Mouse (Mus musculus): ENCODE data around the gene Adsl.
"Not testable (repeated sequence)": the region's sequence is repeated elsewhere in the genome, so short reads cannot be mapped to it uniquely, and the experiment has no call there.

Adsl gene

DNA sequence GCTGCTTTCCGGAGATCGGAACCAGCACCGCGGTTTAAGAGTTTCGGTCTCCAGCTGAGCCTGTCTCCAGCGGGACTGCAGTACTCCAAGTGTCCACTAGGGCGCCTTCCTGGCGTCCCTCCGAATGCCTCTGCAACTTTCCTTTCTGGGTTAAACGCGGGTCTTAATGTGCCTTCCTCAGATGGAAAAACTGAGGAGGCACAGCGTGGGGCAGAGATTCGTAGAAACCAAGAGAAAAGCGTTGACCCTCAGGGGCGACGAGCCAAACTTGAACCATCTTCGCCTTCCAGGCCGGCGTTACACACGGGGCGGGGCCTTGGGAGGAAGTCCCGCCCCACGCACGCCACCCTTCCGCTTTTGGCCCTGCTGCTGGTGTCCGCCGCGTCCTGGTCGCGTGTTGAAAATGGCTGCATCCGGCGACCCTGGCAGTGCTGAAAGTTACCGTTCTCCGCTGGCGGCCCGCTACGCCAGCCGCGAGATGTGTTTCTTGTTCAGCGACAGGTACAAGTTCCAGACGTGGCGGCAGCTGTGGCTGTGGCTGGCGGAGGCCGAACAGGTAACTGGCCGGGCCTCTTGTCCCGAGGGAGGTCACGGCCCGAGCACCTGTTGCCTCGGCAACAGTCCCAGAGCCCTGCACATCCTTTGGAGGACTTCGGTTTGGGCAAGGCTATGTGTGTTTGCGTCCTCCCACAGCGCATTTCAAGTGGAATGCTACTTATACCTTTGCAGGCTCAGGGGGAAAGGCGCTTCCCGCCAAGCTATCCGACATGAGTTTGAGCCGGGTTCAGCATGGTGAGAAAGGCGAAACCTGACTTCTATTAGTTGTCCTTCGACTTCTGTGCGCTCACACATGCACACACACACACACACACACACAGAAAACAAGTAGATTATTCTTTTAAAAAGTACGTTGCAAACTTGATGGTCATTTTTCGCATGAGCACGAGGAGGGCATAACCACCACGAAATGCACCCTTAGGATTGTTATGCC lies at the start of gene Adsl:
Gene Adsl (plus strand): TSS at position 346 of the 991 bp plus-strand sequence.
- peak; percentile 90 to 91 for DNase-seq

DNA sequence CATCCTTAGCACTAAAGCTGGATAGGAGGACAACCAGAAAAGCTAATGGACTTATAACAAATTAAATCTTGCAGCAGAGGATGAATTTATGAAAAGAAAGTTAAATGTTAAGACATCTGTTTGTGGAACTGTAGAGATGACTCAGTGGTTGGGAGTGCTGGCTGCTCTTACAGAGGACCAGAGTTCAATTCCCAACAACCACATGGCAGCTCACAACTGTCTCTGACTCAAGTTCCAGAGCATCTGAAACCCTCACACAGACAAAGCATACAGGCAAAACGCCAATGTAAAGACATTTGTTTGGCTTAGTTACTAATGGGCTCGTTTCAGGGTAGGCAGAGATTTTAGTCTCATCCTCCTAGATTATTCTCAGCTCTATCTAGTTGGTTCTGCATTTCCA lies 48.5 kb upstream of the Adsl start:
- no peak for DNase-seq

DNA sequence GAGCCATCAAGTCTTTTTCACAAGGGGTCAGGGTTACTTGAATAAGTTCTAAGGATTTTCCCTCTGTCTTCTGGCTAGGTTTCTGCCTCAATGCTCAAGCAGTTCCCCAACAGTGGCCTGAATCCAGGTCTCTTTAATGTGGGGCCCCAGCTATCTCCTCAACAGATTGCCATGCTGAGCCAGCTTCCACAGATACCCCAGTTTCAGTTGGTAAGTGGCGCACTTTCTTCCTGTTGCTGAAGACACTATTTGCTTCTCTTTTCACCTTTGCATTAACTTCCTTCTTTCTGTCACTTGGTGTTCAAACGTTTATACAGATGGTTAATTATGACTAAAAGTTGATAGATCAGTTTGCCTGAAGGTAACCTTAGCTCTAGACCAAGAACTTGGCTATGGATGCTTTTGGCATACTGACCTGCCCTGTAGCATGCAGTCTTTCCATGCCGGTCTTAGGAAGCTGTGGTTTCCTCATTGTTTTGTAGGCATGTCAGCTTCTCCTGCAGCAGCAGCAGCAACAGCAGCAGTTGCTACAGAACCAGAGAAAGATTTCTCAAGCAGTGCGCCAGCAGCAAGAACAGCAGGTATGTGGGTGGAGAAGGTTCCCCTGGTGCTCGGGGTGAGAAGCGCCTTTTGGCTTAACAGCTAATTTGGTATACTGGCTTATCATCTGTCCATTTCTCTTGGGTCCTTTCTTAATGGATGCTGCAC lies 46.3 kb upstream of the Adsl start:
- no peak for DNase-seq

DNA sequence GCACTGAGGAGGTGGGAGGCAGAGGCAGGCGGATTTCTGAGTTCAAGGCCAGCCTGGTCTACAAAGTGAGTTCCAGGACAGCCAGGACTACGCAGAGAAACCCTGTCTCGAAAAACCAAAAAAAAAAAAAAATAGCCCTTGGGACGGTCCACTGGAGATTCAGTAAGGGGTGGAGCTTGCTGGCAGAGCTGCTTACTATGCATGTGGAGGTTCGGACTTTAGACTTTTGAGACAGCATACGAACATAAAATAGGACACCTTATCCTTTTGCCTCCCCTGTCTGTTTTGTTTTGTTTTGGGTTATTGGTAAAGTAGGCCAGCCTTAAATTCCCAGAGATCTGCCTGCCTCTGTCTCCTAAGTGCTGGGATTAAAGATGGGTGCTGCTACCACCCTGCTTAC lies 43.5 kb upstream of the Adsl start:
- not testable (repeated sequence) for DNase-seq

DNA sequence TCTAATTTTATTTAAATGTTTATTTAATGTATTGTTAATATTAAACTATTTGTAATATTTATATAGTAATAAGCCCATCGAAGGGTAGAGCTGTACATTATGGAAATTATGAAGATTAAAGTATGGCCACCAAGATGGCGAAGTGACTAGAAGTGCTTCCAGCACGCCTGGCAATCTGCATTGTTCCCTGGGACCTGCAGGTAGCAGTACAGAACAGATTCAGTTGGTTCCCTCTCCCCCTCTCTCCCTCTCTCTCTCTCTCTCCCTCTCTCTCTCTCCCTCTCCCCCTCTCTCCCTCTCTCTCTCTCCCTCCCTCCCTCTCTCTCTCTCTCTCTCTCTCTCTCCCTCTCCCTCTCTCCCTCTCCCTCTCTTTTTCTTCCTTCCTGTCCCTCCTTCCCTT lies 38.1 kb upstream of the Adsl start:
- DNase-seq, result no peak

DNA sequence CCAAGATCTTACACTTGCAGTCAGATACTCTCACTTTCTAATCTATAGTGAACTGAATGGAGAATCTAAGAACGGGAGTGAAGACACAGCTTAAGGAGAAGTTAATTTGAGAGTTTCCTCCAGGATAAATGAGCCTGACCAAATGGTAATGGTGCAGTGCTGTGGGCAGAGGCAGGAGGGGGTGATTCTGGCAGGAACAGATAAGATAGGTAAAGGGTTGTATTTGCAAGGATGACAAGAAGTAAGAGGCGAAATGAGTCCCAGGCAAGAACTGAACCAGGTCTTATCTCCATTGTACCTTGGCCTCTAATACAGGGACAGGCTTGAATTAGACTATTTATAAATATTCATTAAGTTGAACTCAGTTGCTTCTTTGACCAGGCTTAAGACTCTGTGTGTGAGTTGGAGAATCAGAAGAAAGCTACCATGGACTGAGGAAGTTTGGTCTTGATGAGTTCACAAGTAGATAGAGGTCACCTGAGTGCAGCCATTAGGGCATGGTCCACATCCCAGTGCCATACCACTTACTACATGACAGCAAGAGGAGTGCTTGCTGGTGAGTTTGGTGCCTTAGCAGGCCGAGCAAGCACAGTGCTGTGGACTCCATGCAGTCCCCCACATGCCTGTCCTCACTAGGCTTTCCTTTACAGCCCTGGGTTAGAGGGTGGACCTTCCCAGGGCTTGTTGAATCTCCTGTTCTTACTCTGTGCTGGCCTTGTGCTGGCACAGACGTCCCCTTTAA lies 37.3 kb upstream of the Adsl start:
- DNase-seq, result no peak

DNA sequence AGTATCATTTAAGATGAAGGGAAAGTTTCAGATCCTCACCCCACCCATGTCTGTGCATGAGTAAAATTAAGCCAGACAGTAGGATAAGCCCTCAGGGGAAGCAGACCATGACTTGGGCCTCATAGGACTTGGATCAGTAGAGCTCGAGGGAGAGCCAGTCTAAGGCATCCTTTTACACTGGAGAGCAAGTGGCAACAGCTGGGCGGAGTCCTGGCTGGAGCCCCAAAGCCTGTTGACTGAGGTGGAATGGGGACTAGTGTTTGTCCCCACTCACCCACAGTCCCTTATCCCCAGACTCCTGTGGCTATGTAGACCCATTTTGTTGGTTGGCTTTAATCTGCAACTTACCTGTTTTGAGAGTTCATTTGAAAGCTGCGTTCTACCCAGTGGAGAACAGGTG lies 36.1 kb upstream of the Adsl start:
- DNase-seq, result no peak

DNA sequence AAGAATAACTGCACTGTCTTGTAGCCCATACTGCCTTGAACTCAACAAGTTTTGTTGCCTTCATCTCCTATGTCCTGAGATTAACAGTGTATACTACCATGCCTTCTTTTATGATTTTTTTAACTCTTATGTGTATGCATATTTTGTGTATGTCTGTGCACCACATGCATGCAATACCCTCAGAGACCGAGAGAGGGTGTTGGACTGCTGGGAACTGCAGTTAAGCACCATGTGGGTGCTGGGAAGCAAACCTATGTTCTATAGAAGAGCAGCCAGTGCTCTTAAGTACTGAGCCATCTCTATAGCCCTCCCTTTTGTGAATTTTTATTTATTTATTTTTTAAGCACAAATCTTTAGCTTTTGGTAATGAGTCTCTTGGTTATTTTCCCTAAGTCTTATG lies 34.5 kb upstream of the Adsl start:
- no peak for DNase-seq

DNA sequence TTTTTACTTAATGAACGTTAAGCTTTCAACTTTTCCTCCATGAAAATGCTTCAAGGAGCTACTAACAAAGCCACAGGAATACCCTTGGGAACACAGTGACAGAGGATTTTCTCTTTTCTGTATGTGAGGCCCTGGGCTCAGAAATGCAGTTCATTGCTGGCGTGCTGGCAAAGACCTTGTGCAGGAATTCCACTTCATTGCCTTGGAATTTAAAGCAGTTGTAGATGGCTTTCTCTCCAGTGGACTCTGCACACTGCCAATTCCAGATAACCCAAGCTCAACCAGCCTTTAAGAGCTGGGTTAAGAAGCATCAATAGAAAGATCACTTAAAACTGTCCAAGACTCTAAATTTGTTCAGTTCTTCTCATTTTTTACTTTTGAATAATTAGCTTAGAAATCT lies 32.4 kb upstream of the Adsl start:
- peak in 1 of 2 experiments; percentile 34 for DNase-seq

DNA sequence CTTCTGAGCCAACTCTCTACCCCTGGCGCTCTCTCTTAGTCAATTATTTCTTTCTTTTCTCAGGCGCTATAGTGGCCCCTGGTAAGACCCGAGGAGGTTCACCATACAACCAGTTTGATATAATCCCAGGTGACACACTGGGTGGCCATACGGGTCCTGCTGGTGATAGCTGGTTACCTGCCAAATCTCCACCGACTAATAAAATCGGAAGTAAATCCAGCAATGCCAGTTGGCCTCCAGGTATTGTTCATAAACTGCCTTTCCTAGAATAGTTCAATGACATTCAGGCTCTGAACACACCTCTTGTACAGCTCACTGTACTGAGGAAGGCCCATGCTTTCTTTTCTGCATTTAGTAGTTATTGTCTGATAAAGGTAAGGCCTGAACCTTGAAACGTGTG lies 31.7 kb upstream of the Adsl start:
- peak in 1 of 2 experiments; percentile 34 for DNase-seq

DNA sequence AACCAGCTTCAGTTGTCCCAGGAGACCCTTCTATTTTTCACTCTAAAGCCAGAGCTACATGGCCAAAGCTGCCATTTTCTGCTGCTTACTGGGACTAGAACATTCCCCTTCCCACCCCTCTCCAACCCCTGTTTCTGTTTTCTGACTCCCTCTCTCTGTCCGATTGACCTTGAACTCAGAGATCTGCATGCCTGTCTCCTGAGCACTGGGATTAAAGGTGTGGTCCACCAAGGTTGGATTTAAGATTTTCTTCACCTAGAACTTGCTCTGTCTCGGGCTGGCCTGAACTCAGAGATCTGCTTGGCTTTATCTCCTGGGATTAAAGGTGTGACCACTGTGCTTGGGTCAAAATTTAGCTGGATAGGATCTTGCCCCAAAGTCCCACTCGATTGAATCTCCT lies 27.9 kb upstream of the Adsl start:
- DNase-seq, result no peak

DNA sequence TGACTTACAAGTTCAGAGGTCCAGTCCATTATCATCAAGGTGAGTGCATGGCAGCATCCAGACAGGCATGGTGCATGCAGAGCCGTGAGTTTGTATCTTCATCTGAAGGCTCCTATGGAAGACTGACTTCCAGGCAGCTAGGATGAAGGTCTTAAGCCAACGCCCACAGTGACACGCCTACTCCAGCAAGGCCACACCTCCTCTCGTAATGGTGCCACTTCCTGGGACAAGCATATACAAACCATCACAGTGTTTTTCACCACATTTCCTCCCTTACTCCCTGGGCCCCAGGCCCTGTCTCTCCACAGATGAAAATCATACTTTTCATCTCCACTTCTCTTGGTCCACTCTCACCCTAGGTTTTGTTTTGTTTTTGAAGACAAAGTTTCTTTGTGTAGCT lies 26.5 kb upstream of the Adsl start:
- DNase-seq, result no peak

DNA sequence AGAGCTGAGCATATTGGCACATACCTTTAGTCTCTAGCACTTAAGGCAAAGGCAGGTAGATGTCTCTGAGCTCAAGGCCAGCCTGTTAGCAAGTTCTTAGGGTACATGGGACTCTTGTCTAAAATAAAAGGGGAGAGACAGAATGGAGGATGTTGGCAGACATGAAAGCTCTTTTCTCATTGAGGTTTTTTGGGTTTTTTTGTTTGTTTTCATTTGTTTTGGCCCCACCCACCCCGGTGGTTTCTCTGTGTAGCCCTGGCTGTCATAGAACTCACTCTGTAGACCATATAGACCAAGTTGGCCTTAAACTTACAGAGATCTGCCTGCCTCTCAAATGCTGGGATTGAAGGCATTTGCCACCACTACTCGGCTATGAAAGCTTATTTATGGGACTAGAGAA lies 24.1 kb upstream of the Adsl start:
- DNase-seq, result no peak

DNA sequence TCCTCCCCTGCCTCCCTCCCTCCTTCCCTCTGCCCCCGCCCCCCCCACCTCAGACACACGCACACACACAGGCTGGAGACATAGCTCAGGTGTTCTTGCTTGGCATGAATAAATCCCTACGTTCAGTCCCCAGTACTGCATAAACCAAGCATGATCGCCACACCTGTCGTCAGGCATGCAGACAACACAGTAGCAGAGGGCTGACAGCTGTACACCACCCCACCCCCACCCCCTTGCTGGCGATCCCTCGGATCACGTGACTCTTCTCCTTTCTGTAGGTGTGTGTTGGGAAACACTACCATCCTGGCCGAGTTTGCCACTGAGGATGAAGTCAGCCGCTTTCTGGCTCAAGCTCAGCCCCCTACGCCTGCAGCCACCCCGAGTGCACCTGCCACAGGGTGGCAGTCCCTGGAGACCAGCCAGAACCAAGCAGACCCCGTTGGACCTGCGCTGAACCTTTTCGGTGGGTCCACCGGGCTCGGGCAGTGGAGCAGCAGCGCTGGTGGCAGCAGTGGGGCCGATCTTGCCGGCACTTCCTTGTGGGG lies 19.4 kb upstream of the Adsl start:
- no peak for DNase-seq

DNA sequence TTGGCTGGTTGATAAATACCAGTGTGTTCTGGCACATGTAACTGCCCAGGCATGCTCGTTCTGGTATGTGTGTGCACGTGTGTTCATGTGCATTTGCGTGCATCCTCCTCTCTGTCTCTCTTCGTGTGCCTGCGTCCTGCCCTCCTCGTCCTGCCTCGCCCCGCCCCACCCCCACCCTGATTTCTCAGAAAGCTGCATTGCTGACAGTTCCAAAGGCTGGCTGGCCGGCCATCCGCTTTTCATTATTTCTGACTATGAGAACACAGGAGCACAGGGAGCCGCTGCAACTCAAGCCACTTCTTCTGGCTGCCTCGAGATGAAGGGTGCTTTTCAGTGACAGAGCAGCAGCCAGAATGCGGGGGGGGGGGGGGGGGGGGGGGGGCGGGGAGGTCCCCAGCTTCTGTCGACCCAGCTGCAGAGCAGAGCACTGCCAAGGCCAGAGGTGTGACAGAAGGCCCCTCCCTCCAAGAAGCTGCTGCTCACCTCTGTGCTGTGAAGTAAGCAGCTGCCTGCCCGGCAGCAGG lies 18.2 kb upstream of the Adsl start:
- no peak for DNase-seq

DNA sequence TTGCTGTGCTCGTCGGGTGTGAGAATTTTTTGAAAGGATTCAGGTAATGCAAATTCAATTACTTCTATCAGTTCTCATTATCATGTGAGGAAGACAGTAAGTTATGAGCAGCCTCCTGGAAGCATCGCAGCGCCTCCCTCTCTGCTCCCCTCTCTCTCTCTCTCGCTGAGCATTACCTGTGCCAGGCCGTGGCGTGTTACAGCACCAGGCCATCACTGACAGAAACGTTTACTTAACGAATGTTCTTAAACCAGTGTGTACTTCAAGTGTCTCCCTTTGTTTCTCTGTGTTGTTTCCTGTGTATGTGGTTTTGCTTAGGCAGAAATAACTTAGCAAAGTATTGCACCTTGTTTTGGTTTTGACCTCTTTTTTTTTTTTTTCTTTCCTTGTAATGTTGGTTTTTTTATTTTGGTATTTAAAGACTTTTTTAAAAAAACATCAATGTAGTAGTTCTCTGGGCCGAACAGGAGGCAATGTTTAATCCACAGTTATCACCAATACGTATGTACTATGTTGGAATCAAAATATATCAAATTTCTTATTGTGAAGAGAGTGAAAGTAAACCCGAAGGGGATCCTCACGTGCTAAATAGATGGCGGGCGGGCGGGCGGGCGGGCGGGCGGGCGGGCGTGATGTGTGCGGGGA lies 17.5 kb upstream of the Adsl start:
- DNase-seq, result not testable (repeated sequence)

DNA sequence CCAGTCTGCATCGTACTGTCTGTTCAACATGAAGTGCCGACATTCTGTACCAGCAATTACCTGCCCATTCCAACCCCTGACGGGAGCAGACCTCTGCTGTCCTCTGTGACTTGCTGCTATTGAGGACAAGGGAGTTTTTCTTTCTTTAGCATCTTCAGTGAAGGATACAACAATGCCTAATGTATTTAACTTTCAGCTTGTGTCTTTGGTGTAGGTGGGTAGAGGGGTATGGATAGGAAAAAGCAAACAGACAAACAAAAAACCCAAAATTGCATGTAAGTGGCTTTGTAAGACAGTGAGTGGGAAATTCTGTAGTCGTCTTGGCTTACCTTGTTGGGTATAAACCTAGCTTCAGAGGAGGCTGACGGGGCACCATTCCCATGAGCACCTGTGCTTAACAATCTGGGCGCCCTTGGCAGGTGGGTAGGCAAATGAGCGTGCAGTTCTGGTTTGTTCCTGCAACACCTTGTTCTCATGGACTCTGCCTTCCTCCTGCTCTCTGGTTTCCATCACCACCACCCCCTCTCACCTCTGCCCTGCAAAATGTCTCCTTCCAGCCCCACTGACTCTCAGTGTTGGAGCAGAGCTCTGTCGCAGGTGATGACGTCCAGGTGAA lies 16.8 kb upstream of the Adsl start:
- no peak for DNase-seq

DNA sequence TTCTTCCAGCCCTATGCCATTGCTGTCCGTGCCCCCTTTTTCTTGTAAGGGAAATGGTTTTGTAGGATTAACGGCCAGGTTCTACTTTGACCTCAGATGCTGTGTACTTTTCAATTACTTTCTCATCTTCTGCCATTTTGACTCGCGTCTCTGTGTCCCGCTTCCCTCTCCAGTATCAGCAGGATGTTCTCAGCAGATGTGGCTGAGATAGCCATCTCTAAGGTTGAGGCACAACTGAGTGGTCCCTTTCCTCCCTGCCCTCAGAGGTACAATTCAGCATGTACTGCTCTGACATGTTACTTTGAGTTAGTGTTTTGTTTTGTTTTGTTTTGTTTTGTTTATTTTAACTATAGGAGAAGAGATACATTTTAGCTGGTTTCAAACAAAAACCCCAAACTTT lies 13.4 kb upstream of the Adsl start:
- no peak for DNase-seq

DNA sequence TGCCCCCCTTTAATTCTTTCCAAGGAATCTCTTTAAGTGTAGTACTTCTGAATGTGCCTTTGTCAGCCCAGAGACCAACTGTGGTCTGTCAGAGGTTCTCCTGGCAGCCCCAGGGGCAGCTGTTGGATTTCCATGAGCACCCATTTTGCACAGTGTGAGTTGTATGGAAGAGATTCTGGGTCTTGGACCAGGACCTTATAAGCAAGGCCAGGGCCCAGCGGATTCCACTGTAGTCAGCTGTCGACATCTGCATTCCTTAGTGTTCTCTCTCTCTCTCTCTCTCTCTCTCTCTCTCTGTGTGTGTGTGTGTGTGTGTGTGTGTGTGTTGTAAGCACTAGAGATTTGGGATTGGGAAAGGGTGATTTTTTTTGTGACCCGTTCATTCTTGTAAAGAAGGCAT lies 11.6 kb upstream of the Adsl start:
- DNase-seq, result no peak

DNA sequence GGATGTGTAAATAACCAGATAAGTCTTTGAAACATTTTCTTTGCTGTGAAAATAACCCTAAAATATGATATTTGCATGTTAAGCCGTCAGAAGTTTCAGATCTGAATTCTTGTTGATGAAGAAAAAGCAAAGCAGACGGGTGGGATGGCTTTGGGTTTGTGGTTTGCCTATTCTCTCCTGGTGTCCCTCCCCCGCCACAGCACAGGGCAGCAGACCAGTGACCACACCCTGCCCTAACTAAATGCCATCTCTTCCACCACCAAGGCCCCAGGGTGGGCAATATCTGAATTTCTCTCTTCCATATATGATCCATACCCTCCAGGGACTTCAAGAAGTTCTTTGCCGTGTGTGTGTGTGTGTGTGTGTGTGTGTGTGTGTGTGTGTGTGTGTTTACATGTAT lies 9.7 kb upstream of the Adsl start:
- no peak for DNase-seq

DNA sequence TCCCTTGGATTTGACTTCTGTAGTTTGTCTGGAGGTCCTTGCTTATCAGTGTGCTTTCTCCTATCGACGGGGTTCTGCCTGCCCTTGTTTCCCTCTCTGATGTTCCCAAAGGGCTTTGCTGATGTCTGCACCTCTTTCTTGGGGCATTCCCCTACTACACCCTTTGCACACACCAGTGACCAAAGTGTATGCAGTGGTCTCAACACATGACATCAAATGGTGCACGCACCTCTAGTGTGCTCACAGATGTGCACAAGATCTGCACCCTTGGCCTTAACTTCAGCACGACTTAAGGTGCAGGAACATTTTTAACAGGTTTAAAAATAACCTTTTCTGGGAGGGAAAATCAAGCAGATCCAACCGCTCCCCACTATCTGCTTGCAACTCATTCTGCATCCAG lies 8.9 kb upstream of the Adsl start:
- DNase-seq, result no peak

Measured in cerebellum, postnatal 14 days (tissue).